Mouse (Mus musculus): ENCODE measurements around the gene Gm17349.
A peak's percentile ranks its signal among the peaks of the same experiment; 100 is the strongest.

The Gm17349 gene

GRCm38 (mm10) chr15:99699715-99700114 lies 5.6 kb downstream of the Gm17349 start:
- no peak for DNase-seq (ENCODE audit: low spot score in 2 of 2)

DNA sequence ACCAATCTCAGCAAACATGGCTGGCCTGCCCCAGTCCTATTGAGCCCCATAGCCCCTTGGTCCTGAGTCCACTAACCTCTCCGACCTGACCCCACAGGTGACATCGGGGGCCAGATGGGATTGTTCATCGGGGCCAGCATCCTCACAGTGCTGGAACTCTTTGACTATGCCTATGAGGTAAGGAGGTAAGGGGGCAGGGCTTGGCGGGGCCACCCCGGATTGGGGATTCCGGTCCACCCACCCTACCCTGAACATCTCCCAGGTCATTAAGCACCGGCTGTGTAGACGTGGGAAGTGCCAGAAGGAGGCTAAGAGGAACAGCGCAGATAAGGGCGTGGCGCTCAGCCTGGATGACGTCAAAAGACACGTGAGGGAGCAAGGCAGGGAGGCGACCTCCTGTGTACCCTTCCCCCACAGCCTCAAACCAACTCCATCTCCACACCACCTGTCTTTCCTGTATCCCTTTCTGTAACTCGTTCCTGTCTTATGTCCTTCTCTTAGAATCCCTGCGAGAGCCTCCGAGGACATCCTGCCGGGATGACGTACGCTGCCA lies 6.7 kb downstream of the Gm17349 start:
- DNase-seq (ENCODE audit: low spot score in 2 of 2): no peak

DNA sequence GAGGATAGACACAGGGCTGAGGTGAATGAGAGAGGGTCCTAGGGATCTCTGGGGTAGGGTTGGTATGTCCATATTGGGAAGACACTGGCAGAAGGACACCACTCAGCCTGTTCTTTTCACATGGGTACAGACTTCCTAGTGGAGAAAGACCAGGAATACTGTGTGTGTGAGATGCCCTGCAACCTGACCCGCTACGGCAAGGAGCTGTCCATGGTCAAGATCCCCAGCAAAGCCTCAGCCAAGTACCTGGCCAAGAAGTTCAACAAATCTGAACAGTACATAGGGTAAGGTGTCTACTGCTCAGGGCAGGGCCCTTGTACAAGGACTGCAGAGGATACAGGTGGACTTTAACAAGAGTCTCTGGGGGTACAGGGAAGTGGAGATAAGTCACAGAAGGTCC lies 8.0 kb downstream of the Gm17349 start:
- no peak for DNase-seq (ENCODE audit: low spot score in 2 of 2)

- no peak for DNase-seq (ENCODE audit: low spot score in 2 of 2)
Measured at GRCm38 (mm10) chr15:99691976-99692375, 13.3 kb downstream of the Gm17349 start.

DNA sequence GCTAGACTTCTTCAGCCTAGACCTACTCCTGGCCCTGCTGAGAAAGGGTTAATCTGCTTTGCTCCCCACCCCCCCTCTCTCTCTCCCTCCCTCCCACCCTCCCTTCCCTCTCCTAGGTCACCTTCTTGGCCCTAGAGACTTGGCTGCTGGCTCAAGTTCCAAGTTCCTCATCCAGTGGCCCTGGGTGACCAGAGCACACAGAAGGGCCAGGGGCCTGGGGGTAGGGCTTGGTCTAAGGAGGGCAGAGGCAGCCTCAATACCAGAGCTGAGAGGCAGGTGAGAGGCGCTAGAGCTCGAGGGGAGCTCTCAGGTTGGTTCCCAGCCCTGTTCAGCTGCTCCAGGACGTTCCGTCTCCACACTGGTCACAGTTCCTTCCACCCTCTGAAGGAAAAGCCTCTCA lies 14.4 kb downstream of the Gm17349 start:
- no peak for DNase-seq (ENCODE audit: low spot score in 2 of 2)

DNA sequence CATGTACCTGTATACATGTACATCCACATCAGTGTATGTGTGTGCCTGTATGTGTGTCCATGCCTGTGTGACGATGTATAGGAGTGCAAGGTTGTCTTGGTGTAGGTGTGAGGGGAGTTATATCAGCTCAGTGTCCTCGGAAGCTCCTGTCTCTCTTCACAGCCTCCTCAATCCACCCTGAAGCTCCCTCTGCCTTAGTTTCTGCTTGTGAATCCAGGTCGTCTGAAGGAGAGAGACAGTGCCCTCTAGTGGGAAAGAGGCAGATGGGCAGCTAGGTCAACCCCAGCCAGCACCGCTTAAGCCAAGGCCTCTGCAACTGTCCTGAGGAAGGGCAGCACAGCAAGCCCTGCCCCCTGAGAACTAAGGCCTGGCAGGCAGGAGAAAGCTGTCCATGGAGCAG lies 16.6 kb downstream of the Gm17349 start:
- peak in 1 of 2 experiments; percentile 53 for DNase-seq (ENCODE audit: low spot score in 2 of 2)

DNA sequence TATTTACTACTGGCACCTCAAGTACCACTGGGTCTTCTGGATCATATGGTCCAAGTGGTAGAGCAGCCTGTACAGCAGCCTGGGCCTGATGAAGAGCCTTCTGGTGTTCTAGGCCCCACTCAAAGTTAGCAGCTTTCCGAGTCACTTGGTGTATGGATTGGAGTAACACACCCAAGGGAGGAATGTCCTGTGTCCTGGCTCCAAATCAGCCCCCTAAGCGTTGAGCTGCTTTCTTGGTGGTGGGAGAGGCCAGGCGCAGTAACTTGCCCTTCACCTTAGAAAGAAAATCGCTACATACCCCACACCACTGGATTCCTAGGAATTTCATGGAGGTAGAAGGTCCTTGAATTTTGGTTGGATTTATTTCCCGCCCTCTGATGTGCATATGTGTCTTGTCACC lies 21.1 kb downstream of the Gm17349 start:
- no peak for DNase-seq (ENCODE audit: low spot score in 2 of 2)

GRCm38 (mm10) chr15:99682880-99683279 lies 22.4 kb downstream of the Gm17349 start:
- DNase-seq (ENCODE audit: low spot score in 2 of 2): peak; percentile 35 to 56

DNA sequence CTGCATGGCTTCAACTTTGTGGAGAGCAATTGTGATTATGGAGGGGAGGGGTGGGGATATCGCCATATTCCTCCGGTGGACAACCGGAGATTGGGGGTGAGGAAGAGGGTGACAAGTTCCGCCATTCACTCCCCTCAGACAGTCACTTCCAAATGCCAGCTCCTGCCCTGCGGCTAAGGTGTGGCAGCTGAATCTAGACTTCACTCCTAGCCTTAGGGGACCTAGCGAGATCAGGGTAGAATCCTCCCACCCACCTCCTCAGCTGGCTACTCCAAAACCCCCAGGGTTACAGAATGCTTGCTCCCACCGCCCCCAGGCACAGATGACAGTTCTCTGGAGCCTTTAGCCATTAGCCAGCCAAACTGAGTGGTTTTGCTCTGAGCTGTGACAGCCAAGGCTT lies 26.3 kb downstream of the Gm17349 start:
- DNase-seq (ENCODE audit: low spot score in 2 of 2): no peak

- peak; percentile 35 to 70 for DNase-seq (ENCODE audit: low spot score in 2 of 2)
Measured at GRCm38 (mm10) chr15:99678063-99678800, 27.1 kb downstream of the Gm17349 start.

DNA sequence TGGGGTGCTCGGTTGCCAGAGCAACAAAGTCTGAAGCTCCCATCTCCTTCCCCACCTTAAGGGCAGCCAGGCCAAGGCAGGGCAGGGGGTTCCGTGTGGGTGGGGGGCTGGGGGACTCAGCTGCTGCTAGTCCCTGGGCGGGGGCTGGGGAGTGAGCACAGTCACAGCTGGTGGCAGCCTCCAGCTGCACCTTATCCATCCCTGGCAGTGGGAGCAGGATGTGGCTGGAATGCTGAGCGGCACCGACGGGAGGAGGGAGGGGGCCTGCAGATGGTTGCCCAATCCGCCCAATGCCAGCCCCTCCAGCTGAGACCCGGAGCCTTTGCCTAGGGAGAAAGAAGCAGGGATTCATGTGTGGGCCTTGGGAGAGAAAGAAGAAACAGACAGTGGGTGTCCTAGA lies 28.2 kb downstream of the Gm17349 start:
- no peak for DNase-seq (ENCODE audit: low spot score in 2 of 2)

DNA sequence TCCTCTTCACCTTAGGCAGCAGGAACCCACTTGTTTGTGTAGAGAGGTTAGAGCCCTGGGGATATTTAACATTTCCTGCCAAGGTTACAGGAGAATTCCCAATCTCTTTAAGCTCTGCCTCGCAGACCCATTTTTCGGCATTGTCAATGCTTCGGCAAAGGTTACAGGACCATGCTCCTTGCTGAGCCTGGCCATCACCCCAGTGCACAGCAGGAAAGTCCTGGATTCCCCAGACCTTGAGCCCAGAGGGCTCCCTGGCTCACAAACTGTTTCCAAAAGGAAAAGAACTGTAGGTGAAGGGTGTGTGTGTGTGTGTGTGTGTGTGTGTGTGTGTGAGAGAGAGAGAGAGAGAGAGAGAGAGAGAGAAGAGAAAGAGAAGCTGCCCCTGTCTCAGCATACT lies 30.4 kb downstream of the Gm17349 start:
- no peak for DNase-seq (ENCODE audit: low spot score in 2 of 2)

DNA sequence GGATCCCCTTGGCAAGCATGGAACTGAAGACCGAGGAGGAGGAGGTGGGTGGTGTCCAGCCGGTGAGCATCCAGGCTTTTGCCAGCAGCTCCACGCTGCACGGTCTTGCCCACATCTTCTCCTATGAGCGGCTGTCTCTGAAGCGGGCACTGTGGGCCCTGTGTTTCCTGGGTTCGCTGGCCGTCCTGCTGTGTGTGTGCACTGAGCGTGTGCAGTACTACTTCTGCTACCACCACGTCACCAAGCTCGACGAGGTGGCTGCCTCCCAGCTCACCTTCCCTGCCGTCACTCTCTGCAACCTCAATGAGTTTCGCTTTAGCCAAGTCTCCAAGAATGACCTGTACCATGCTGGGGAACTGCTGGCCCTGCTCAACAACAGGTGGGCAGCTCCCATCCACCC lies 33.5 kb downstream of the Gm17349 start:
- DNase-seq (ENCODE audit: low spot score in 2 of 2): no peak

DNA sequence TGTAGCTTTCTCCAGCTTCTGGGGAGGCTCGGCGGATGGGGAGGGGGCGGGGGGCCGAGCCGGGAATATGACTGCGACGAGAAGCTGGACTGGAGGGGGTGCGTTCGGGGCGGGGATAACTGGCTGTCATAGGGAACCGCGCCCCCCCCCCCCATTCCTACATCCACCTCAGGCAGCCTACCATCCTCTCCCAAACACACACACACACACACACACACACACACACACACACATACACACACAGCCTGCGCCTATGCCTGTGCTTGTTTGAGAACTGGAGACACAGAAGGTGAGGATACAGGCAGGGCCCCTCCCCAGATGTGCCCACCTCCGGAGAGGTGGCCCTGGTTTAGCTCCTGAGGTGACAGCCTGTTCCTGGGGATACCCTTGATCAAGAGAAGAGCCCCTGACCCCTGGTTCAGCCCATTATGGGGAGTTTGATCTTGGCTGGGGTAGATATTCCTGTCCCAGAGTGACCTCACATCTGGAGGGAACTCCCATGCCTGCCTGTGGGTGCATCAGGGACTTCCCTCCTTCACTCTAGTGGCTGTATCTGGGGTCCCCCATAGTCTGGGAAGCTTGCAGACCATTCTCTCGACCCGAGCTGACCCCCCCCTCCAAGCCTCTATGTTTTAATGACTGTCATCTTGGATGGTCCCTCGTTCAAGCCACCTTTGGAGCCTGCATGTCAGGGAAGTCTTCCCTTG lies 34.2 kb downstream of the Gm17349 start:
- no peak for DNase-seq (ENCODE audit: low spot score in 2 of 2)

DNA sequence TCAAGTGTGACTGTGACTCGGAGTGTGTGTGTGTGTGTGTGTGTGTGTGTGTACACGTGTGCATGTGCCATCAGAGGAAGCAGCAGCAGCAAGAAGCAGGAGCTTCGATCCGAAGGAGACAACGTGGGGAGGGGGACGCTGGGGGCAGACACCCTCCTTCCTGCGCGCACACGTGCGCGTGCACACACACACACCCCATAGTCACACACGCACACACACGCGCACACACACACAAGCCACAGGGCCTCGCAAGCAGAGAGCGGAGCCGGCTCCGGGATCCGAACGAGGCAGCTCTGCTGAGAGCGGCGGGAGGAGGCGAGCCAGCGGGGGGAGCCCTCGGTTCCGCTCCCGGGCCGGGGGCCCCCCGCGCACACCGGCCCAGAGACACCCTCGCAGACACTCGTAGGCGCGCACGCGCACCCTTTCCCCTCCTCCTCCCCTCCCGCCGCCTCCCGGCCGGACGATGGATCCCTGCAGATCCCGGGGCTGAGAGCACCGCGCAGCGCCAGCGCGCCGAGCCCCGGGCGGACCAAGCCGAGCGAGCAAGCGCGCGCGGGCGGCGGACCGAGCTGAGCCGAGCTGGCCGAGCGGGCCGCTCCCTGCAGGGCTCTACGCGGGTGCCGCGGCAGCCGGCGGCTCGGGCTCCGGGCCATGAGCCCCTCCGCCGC lies 35.0 kb downstream of the Gm17349 start, which contains the start of gene Asic1:
Asic1 (plus strand) TSS at position 215 of the 668 bp plus-strand sequence.
- peak in 1 of 2 experiments; percentile 20 for DNase-seq (ENCODE audit: low spot score in 2 of 2)

- DNase-seq (ENCODE audit: low spot score in 2 of 2): no peak
Measured at GRCm38 (mm10) chr15:99669392-99669791, 35.9 kb downstream of the Gm17349 start.

DNA sequence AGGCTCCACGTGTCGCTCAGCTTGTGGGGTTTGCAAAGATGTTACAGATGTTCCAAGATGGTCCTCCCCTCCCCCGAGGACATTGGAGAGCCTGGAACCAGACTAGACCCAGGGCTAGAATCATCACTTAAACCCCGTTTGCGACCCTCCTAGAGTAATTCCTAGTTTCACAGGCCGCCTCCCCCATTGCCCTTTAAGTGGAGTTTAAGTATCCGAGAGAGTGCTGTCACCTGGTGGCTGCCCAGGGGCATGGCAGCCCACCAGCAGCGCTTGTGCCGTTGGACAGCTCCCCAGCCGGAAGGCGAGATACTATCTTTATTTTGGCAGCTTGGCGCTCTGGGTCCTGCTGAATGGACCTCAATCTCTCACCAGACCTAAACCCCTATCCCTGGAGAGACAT lies 36.4 kb downstream of the Gm17349 start:
- DNase-seq (ENCODE audit: low spot score in 2 of 2): peak; percentile 49 to 82

GRCm38 (mm10) chr15:99667544-99667943 lies 37.7 kb downstream of the Gm17349 start:
- DNase-seq (ENCODE audit: low spot score in 2 of 2): no peak

GRCm38 (mm10) chr15:99664600-99665451 lies 40.5 kb downstream of the Gm17349 start:
- peak; percentile 27 to 51 for DNase-seq (ENCODE audit: low spot score in 2 of 2)

DNA sequence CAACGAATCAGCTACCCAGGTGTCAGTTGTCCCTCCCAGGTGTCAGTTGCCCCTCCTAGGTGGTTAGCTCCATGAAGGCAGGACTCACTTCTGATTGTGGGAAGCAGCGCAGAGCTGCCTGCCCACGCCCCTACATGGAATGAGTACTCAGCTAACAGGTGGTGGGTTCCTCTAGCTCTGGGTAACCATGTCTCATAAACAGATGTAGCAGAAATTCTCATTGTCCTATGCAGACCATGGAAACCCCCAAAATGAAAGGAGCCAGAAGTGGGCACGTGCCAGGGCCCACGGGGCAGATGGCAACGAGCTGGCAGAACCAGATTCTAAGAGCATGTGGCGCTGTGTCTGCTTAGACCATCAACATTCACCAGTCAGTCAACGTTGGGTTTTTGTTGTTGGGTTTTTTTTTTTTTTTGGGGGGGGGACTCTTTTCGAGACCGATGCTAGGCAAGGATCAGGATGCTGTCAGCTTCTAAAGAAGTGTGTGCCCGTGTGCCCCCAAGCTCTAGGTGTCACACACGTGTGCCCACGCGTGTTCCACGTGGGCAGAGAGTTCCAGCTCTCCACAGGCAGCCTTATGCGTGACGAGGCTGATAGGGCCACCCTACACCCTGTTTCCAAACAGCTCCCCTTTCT lies 41.2 kb downstream of the Gm17349 start:
- no peak for DNase-seq (ENCODE audit: low spot score in 2 of 2)

DNA sequence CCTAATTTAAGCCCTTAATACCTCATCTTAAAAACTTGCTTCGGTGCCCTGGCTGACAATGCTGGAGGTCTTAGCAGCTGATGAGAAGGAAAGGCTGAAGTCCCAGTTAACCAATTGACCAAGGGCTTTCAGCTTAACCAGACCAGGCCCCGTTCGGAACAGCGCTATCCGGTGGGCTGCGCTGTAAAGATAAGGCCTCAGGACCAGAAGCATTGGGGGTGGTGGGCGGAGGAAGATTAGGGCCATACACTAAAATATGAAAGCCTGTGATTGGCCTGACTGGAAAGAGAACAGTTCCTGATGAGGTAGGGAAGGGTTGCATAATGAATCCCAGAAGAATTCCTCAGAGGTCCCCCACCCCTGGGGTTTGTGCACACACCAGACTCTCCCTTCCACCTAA lies 42.9 kb downstream of the Gm17349 start:
- DNase-seq (ENCODE audit: low spot score in 2 of 2): no peak
